Mouse (Mus musculus) bone marrow macrophage, adult 2 months (primary cell): ENCODE results near the gene Fmn2.

Source experiments
- CTCF ChIP-seq: IDR thresholded peaks from 2 replicates; pipeline ENCODE4 v1.5.1; 2012; ENCODE audit warnings: low read depth, mild to moderate bottlenecking, low read length, moderate library complexity
- POLR2A ChIP-seq: IDR thresholded peaks from 2 replicates; pipeline ENCODE4 v1.6.1; 2012; ENCODE audit warnings: mild to moderate bottlenecking, low read depth, low read length, borderline replicate concordance

DNA sequence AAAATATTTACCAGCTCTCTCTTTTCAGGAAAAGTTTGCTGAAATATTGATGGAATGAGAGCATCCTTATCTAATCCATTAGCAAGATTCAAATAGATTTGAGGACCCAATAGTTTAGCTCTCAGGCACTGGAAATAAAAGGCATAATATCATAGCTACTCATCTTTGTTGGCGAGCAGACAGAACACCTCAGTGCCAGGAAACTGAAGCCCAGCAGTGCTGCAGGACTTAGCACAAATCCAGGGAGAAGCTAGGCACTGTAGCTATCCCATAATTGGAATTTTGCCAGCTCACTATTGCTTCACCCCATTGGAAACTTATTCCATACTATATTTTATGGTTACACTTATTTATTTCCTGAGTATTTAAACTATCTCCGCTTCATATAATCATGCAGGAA lies 46.5 kb upstream of the Fmn2 start:
- no peak for TF ChIP-seq CTCF
- no peak for TF ChIP-seq POLR2A
